Mouse (Mus musculus): Measurements from ENCODE around the gene Zfp983.
"Not testable (repeated sequence)": the region's sequence is repeated elsewhere in the genome, so short reads cannot be mapped to it uniquely, and the experiment has no call there.

Zfp983 gene

GRCm38 (mm10) chr17:21650364-21650907, at the start of gene Zfp983:
Gene Zfp983 (plus strand): TSS chr17:21650624.
- peak; percentile 80 for DNase-seq (ENCODE audit: low read depth, low spot score)

GRCm38 (mm10) chr17:21616356-21616755, 34.1 kb upstream of the Zfp983 start:
- DNase-seq (ENCODE audit: low read depth, low spot score): no peak

- no peak for DNase-seq (ENCODE audit: low read depth, low spot score)
These were observed 33.1 kb upstream of the Zfp983 start for GRCm38 (mm10) chr17:21617352-21617751.

- no peak for DNase-seq (ENCODE audit: low read depth, low spot score)
These were observed 26.8 kb upstream of the Zfp983 start for GRCm38 (mm10) chr17:21623647-21624046.

GRCm38 (mm10) chr17:21635758-21636157, 14.7 kb upstream of the Zfp983 start:
- DNase-seq (ENCODE audit: low read depth, low spot score): not testable (repeated sequence)

GRCm38 (mm10) chr17:21648791-21649190, 1.6 kb upstream of the Zfp983 start:
- peak; percentile 3 for DNase-seq (ENCODE audit: low read depth, low spot score)

GRCm38 (mm10) chr17:21649936-21650335, 488 bp upstream of the Zfp983 start:
- DNase-seq (ENCODE audit: low read depth, low spot score): peak; percentile 22

GRCm38 (mm10) chr17:21678826-21679225, 28.4 kb downstream of the Zfp983 start:
- not testable (repeated sequence) for DNase-seq (ENCODE audit: low read depth, low spot score)

GRCm38 (mm10) chr17:21679273-21680018, 29.0 kb downstream of the Zfp983 start:
- DNase-seq (ENCODE audit: low read depth, low spot score): peak; percentile 78

- DNase-seq (ENCODE audit: low read depth, low spot score): not testable (repeated sequence)
These were observed 29.6 kb downstream of the Zfp983 start for GRCm38 (mm10) chr17:21680019-21680376.

- no peak for DNase-seq (ENCODE audit: low read depth, low spot score)
These were observed 41.1 kb downstream of the Zfp983 start, which contains the start of gene Gm10226 for GRCm38 (mm10) chr17:21691560-21691959. Gene Gm10226 (plus strand): TSS chr17:21691860.

GRCm38 (mm10) chr17:21693342-21693741, 42.9 kb downstream of the Zfp983 start:
- DNase-seq (ENCODE audit: low read depth, low spot score): no peak

GRCm38 (mm10) chr17:21696073-21696472, 45.6 kb downstream of the Zfp983 start:
- DNase-seq (ENCODE audit: low read depth, low spot score): no peak

- no peak for DNase-seq (ENCODE audit: low read depth, low spot score)
These were observed 52.1 kb downstream of the Zfp983 start for GRCm38 (mm10) chr17:21702281-21703240.

GRCm38 (mm10) chr17:21703414-21703813, 53.0 kb downstream of the Zfp983 start:
- DNase-seq (ENCODE audit: low read depth, low spot score): no peak

GRCm38 (mm10) chr17:21707343-21707996, 57.0 kb downstream of the Zfp983 start, which contains the start of gene Zfp760:
Gene Zfp760 (plus strand): TSS chr17:21707741.
- DNase-seq (ENCODE audit: low read depth, low spot score): peak; percentile 79

GRCm38 (mm10) chr17:21708401-21708800, 58.0 kb downstream of the Zfp983 start:
- DNase-seq (ENCODE audit: low read depth, low spot score): no peak

Data from embryo, embryonic 11.5 days (tissue).